Mouse (Mus musculus) megakaryocyte, embryonic 14.5 days (primary cell): Measurements from ENCODE around the gene 1700019A02Rik. TPM values are rescaled to one million over a fixed set of nuclear protein-coding genes. Genes with fewer than 3 reads are reported as not detected.

Source experiments
- H3K27me3 ChIP-seq: replicated peaks from 2 replicates; pipeline ENCODE3; 2012; ENCODE audit warnings: inconsistent platforms
- H3K36me3 ChIP-seq: replicated peaks from 2 replicates; pipeline ENCODE3; 2012; ENCODE audit warnings: low read length, inconsistent platforms, mixed read lengths
- H3K4me1 ChIP-seq: 2 replicates; pipeline ENCODE4 v1.6.1; 2012; ENCODE audit warnings: inconsistent platforms
- H3K4me3 ChIP-seq: replicated peaks from 2 replicates; pipeline ENCODE3; 2012; ENCODE audit warnings: moderate library complexity, mild to moderate bottlenecking, inconsistent platforms
- H3K9me3 ChIP-seq: 2 replicates; pipeline ENCODE4 v1.6.1; 2012; ENCODE audit warnings: inconsistent platforms
- FLI1 ChIP-seq: IDR thresholded peaks from 2 replicates; pipeline ENCODE4 v1.6.1; 2012; ENCODE audit warnings: low read length, inconsistent platforms, mixed read lengths
- GATA1 ChIP-seq: IDR thresholded peaks from 3 replicates; pipeline ENCODE4 v1.6.1; 2012; ENCODE audit warnings: mixed read lengths, low read length, inconsistent platforms, borderline replicate concordance
- polyA plus RNA-seq: library from polyadenylated mRNA; stranded (reverse); fragments of >175 nt; gene quantifications from 2 replicates; pipeline ENCODE4 v1.2.3, GENCODE M21; 2012; ENCODE audit warnings: low replicate concordance; ENCODE audit not compliant: insufficient read depth

Gene 1700019A02Rik
- polyA plus RNA-seq, 1 experiment = not detected

- no peak overlapping the region for H3K4me3 ChIP-seq
- H3K36me3 ChIP-seq = peaks cover 7% of the 10 kb centered on the region
- TF ChIP-seq FLI1 = no peak
- TF ChIP-seq GATA1 = no peak
- no peaks in the 10 kb centered on the region for H3K9me3 ChIP-seq
- H3K27me3 ChIP-seq = no peaks in the 10 kb centered on the region
- peaks cover 6% of the 10 kb centered on the region for H3K4me1 ChIP-seq
Measured at GRCm38 (mm10) chr1:53186301-53186700, 1.1 kb downstream of the 1700019A02Rik start.

GRCm38 (mm10) chr1:53157715-53158114 lies 29.7 kb downstream of the 1700019A02Rik start:
- Histone ChIP-seq H3K36me3 (no peaks in the 10 kb centered on the region), H3K27me3 (no peaks in the 10 kb centered on the region), H3K4me3 (no peak overlapping the region), H3K4me1 (no peaks in the 10 kb centered on the region), H3K9me3 (peaks cover 4% of the 10 kb centered on the region; the same call in 1 of the 2 replicates)
- TF ChIP-seq GATA1 (no peak), FLI1 (no peak)

- no peak overlapping the region for H3K4me3 ChIP-seq
- H3K4me1 ChIP-seq = no peaks in the 10 kb centered on the region
- no peaks in the 10 kb centered on the region for H3K27me3 ChIP-seq
- no peaks in the 10 kb centered on the region for H3K36me3 ChIP-seq
- TF ChIP-seq GATA1 = no peak
- no peak for TF ChIP-seq FLI1
- peaks cover 9% of the 10 kb centered on the region for H3K9me3 ChIP-seq
Measured at GRCm38 (mm10) chr1:53123066-53123465, 64.4 kb downstream of the 1700019A02Rik start.

- no peak for TF ChIP-seq FLI1
- Histone ChIP-seq H3K4me1 (no peaks in the 10 kb centered on the region), H3K4me3 (no peak overlapping the region), H3K27me3 (no peaks in the 10 kb centered on the region), H3K36me3 (no peaks in the 10 kb centered on the region), H3K9me3 (no peaks in the 10 kb centered on the region)
Measured at GRCm38 (mm10) chr1:53110561-53110960, 76.9 kb downstream of the 1700019A02Rik start.

Other genes with a start within 250 kb of the 1700019A02Rik start
- 1.3 TPM in 1 of 2 replicates, not detected in the other for gene 1700019D03Rik, start 167.5 kb downstream of the 1700019A02Rik start, polyA plus RNA-seq
- not detected in 2 replicates for gene Mstn, start 126.0 kb downstream of the 1700019A02Rik start, polyA plus RNA-seq
- 0.23 TPM in 1 of 2 replicates, not detected in the other for gene Pms1, start 109.4 kb upstream of the 1700019A02Rik start, polyA plus RNA-seq
- gene Ormdl1, start 109.5 kb upstream of the 1700019A02Rik start, polyA plus RNA-seq = 0.66 TPM in 1 of 2 replicates, not detected in the other
- gene Gm28778, start 109.5 kb upstream of the 1700019A02Rik start, polyA plus RNA-seq = not detected in 2 replicates
- gene Osgepl1, start 126.0 kb upstream of the 1700019A02Rik start, polyA plus RNA-seq = 0.89 TPM in 1 of 2 replicates, not detected in the other
- gene Asdurf, start 165.0 kb upstream of the 1700019A02Rik start, polyA plus RNA-seq = 11.0 TPM in 1 of 2 replicates, not detected in the other
- not detected in 2 replicates for gene Gm28551, start 165.0 kb upstream of the 1700019A02Rik start, polyA plus RNA-seq
- 0.91 and 8.5 TPM in 2 replicates for gene Asnsd1, start 165.1 kb upstream of the 1700019A02Rik start, polyA plus RNA-seq